ENCODE assay signal across 8 mouse cellular contexts in the genomic region with DNA sequence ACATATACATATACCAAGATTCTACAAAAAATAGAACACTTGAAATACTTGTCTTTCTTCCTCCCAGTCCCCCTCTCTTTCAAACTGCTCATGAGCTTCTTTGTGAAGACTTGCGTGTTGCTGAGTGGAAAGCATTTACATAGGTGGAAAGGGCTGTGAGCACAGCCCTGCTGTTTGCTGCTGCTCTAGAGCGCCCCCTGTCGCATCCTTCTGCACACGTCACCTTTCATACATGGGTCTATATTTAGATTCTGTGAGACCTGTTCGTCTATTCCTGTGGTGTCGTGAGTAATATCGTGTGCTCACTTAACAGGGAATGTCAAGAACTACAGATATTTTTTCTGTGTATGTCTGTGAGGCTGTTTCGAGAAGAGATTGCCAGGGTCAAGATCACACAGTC. TPM values are rescaled to one million over a fixed set of nuclear protein-coding genes. Genes with fewer than 3 reads are reported as not detected.
A peak's percentile ranks its signal among the peaks of the same experiment; 100 is the strongest.
DNase-seq lines count a peak whose midpoint lies in the region; ATAC-seq and TF ChIP-seq lines count a peak whose summit lies in the region.

No protein-coding gene starts in this region.

- H3K4me1 ChIP-seq in hindbrain, embryonic 10.5 days (replicated peaks): no peaks in the 10 kb centered on the region
- no peaks in the 10 kb centered on the region for H3K4me1 ChIP-seq in hindbrain, embryonic 16.5 days (ENCODE audit: control insufficient read depth, insufficient read depth, low read depth, low read length)
- H3K4me1 ChIP-seq in cortical plate, adult 2 months (ENCODE audit: control insufficient read depth, insufficient read depth, low read length): no peaks in the 10 kb centered on the region
- no peaks in the 10 kb centered on the region for H3K4me1 ChIP-seq in limb, embryonic 13.5 days
- no peaks in the 10 kb centered on the region for H3K4me1 ChIP-seq in neural tube, embryonic 14.5 days (ENCODE audit: control insufficient read depth, insufficient read depth, low read length)

- no peaks in the 10 kb centered on the region for H3K36me3 ChIP-seq in hindbrain, embryonic 10.5 days
- H3K36me3 ChIP-seq in hindbrain, embryonic 16.5 days (ENCODE audit: control insufficient read depth, insufficient read depth, low read length): no peaks in the 10 kb centered on the region
- H3K36me3 ChIP-seq in limb, embryonic 13.5 days: no peaks in the 10 kb centered on the region
- H3K36me3 ChIP-seq in neural tube, embryonic 14.5 days (ENCODE audit: control insufficient read depth, insufficient read depth, low read length): no peaks in the 10 kb centered on the region

- H3K27me3 ChIP-seq in hindbrain, embryonic 10.5 days (ENCODE audit: insufficient read depth, poor library complexity, severe bottlenecking): peaks cover 3% of the 10 kb centered on the region; the same call in 1 of the 2 replicates
- H3K27me3 ChIP-seq in hindbrain, embryonic 16.5 days (replicated peaks; ENCODE audit: control insufficient read depth, insufficient read depth, low read length): no peaks in the 10 kb centered on the region
- 0 out of 2 replicates have a peak, but pooled peaks cover 6% of the 10 kb centered on the region for H3K27me3 ChIP-seq in limb, embryonic 13.5 days
- no peaks in the 10 kb centered on the region for H3K27me3 ChIP-seq in neural tube, embryonic 14.5 days (ENCODE audit: control insufficient read depth, insufficient read depth, low read length)

- ATAC-seq in hindbrain, embryonic 16.5 days: no peak
- peak; percentile 32; the same call in 1 of the 2 replicates for ATAC-seq in limb, embryonic 13.5 days (ENCODE audit: low FRiP score, low read depth)
- peak; percentile 70; the same call in 1 of the 2 replicates for ATAC-seq in neural tube, embryonic 14.5 days (ENCODE audit: low read depth)

- no peak overlapping the region for H3K27ac ChIP-seq in hindbrain, embryonic 10.5 days
- H3K27ac ChIP-seq in hindbrain, embryonic 16.5 days (ENCODE audit: low read depth, low read length): no peak overlapping the region
- no peak overlapping the region for H3K27ac ChIP-seq in cortical plate, adult 2 months (ENCODE audit: insufficient read depth, low read length)
- no peak overlapping the region for H3K27ac ChIP-seq in limb, embryonic 13.5 days
- no peak overlapping the region for H3K27ac ChIP-seq in neural tube, embryonic 14.5 days (ENCODE audit: low read depth, low read length)

- no peak for TF ChIP-seq POLR2A in cortical plate, adult 2 months (IDR thresholded peaks at IDR 0.05; ENCODE audit: extremely low read depth, insufficient read depth, low read length)

- intact Hi-C loops in heart, postnatal 36 days (cut with DNase I): loop anchor here (10.0 kb wide), 2 partner anchors 237 to 277 kb away; no protein-coding TSS in a partner anchor

- DNase-seq in hindbrain, embryonic 10.5 days (ENCODE audit: low spot score): peak; percentile 56
- DNase-seq in Muller cell, postnatal 12 days (ENCODE audit: inconsistent ontology term): peak; percentile 12
- peak; percentile 17 to 45 for DNase-seq in heart, postnatal 36 days
- DNase-seq in natural killer cell, adult 2 months (ENCODE audit: low spot score in 2 of 2): no peak

- no peak overlapping the region for H3K4me2 ChIP-seq in hindbrain, embryonic 16.5 days (ENCODE audit: low read length)
- no peak overlapping the region for H3K4me2 ChIP-seq in limb, embryonic 13.5 days (replicated peaks)
- H3K4me2 ChIP-seq in neural tube, embryonic 14.5 days (ENCODE audit: low read depth, low read length): no peak overlapping the region

- no peak overlapping the region for H3K4me3 ChIP-seq in hindbrain, embryonic 10.5 days
- no peak overlapping the region for H3K4me3 ChIP-seq in hindbrain, embryonic 16.5 days (ENCODE audit: low read length)
- H3K4me3 ChIP-seq in cortical plate, adult 2 months (ENCODE audit: insufficient read depth, low read length): no peak overlapping the region
- no peak overlapping the region for H3K4me3 ChIP-seq in limb, embryonic 13.5 days
- no peak overlapping the region for H3K4me3 ChIP-seq in neural tube, embryonic 14.5 days (ENCODE audit: low read depth, low read length)

- no peak overlapping the region for H3K9ac ChIP-seq in hindbrain, embryonic 16.5 days (ENCODE audit: low read depth, low read length)
- no peak overlapping the region for H3K9ac ChIP-seq in limb, embryonic 13.5 days
- no peak overlapping the region for H3K9ac ChIP-seq in neural tube, embryonic 14.5 days (replicated peaks; ENCODE audit: low read depth, low read length)

- H3K9me3 ChIP-seq in hindbrain, embryonic 10.5 days: no peaks in the 10 kb centered on the region
- no peaks in the 10 kb centered on the region for H3K9me3 ChIP-seq in hindbrain, embryonic 16.5 days (ENCODE audit: control insufficient read depth, low read length)
- H3K9me3 ChIP-seq in limb, embryonic 13.5 days: no peaks in the 10 kb centered on the region
- no peaks in the 10 kb centered on the region for H3K9me3 ChIP-seq in neural tube, embryonic 14.5 days (ENCODE audit: control insufficient read depth, low read length)

- 23% methylated on average over 8 of the region's 8 CpGs for WGBS in hindbrain, embryonic 10.5 days
- WGBS in hindbrain, embryonic 16.5 days: 24% methylated on average over 8 of the region's 8 CpGs
- WGBS in limb, embryonic 13.5 days: 23% methylated on average over 8 of the region's 8 CpGs
- WGBS in neural tube, embryonic 14.5 days: 24% methylated on average over 8 of the region's 8 CpGs

- peak; percentile 73 for TF ChIP-seq CTCF in cortical plate, adult 2 months (IDR thresholded peaks at IDR 0.05; ENCODE audit: extremely low read depth, insufficient read depth, low read length)

RNA-seq across cellular contexts. Expression of gene Foxa2, which starts 35.5 kb away (rescaled TPM):
- 6.1 and 6.4 TPM in 2 replicates for polyA plus RNA-seq in hindbrain, embryonic 10.5 days (2016; fragmentation: Nextera tagmentation; extraction: Ambion mirVana)
- polyA plus RNA-seq in hindbrain, embryonic 16.5 days (2015; fragmentation: Nextera tagmentation; extraction: Ambion mirVana): 0.75 and 1.2 TPM in 2 replicates
- polyA plus RNA-seq in cortical plate, adult 2 months (2012; rRNA removed): not detected in 2 replicates
- not detected for total RNA-seq in heart, postnatal 36 days (2021)
- polyA plus RNA-seq in limb, embryonic 13.5 days (2015; fragmentation: Nextera tagmentation; extraction: Ambion mirVana): 0.06 TPM in 1 of 2 replicates, not detected in the other
- polyA plus RNA-seq in neural tube, embryonic 14.5 days (2014; fragmentation: Nextera tagmentation; extraction: Ambion mirVana): 2.2 and 2.4 TPM in 2 replicates

Comparison
In these comparisons a context has a peak if more than half of its experiments do, and no peak if none do; other contexts are left out.
1. DNase-seq: peak in hindbrain, embryonic 10.5 days (single experiment), Muller cell, postnatal 12 days (single experiment) and heart, postnatal 36 days (2 of 2); none in natural killer cell, adult 2 months (0 of 2).